Mouse (Mus musculus) limb, embryonic 12.5 days (tissue): Measurements from ENCODE around the gene Kcnj15. TPM values are rescaled to one million over a fixed set of nuclear protein-coding genes. Genes with fewer than 3 reads are reported as not detected.

Experiments used
- ATAC-seq: fragments of 200-750 bp; cut with Nextera tagmentation; 2 replicates; pipeline ENCODE4 v1.8.0; 2017; ENCODE audit warnings: low read depth, moderate TSS enrichment; ENCODE audit not compliant: insufficient number of reproducible peaks, insufficient read depth, low FRiP score, low TSS enrichment
- H3K27ac ChIP-seq: fragments of 300-500 bp; sonication (generic); 2 replicates; pipeline ENCODE4 v1.5.1; 2016; ENCODE audit warnings: mild to moderate bottlenecking, moderate library complexity
- H3K27me3 ChIP-seq: fragments of 300-500 bp; sonication (generic); 2 replicates; pipeline ENCODE4 v1.6.1; 2016; ENCODE audit warnings: mild to moderate bottlenecking, moderate library complexity
- H3K36me3 ChIP-seq: fragments of 300-500 bp; sonication (generic); 2 replicates; pipeline ENCODE4 v1.6.1; 2016; ENCODE audit warnings: mild to moderate bottlenecking, moderate library complexity
- H3K4me1 ChIP-seq: fragments of 300-500 bp; sonication (generic); replicated peaks from 2 replicates; pipeline ENCODE4 v1.6.1; 2016
- H3K4me2 ChIP-seq: fragments of 300-500 bp; sonication (generic); 2 replicates; pipeline ENCODE4 v1.6.1; 2016; ENCODE audit warnings: mild to moderate bottlenecking, moderate library complexity
- H3K4me3 ChIP-seq: fragments of 300-500 bp; sonication (generic); replicated peaks from 2 replicates; pipeline ENCODE4 v1.5.1; 2016; ENCODE audit warnings: mild to moderate bottlenecking
- H3K9ac ChIP-seq: fragments of 300-500 bp; sonication (generic); replicated peaks from 2 replicates; pipeline ENCODE4 v1.6.1; 2016; ENCODE audit warnings: mild to moderate bottlenecking, moderate library complexity
- H3K9me3 ChIP-seq: fragments of 300-500 bp; sonication (generic); 2 replicates; pipeline ENCODE4 v1.6.1; 2016; ENCODE audit warnings: mild to moderate bottlenecking, moderate library complexity
- WGBS: fragments of 180-500 bp; shearing (Covaris S2); methylation state at CpG from one replicate; pipeline ENCODE4 v1.1.7; 2016; 5-methylcytosine and 5-hydroxymethylcytosine counted together
- polyA plus RNA-seq: library from polyadenylated mRNA; unstranded; fragments of >200 nt; fragmentation: Nextera tagmentation; extraction: Ambion mirVana; gene quantifications from 2 replicates; pipeline ENCODE4 v1.2.1, GENCODE M21; 2016

The Kcnj15 gene
- polyA plus RNA-seq, 1 experiment from 2014 or later, result 0.53 TPM

DNA sequence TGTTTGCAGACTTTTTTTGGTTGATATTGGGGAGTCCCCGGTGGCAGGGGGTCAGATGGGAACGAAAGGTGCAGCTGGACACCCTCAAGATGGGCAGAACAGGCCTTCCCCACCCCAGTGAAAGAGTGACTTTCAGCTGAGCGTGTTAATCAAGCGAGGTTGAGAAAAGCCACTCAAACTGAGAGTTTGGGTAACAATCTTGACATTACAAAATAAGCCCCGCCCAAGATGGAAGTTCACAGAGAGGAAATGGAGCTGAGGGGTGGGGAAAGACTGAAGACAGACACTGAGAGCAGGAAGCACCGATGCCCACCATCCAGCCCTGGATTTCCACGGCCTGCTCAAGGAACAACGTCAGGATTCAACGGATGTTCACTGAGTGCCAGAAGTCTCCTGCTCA, 91.2 kb downstream of the Kcnj15 start:
- ATAC-seq, result no peak
- WGBS, result 89% methylated on average over 9 of the region's 9 CpGs
- Histone ChIP-seq H3K9ac (no peak overlapping the region), H3K4me3 (no peak overlapping the region), H3K36me3 (no peaks in the 10 kb centered on the region), H3K27me3 (0 out of 2 replicates have a peak, but pooled peaks cover 5% of the 10 kb centered on the region), H3K4me2 (no peak overlapping the region), H3K4me1 (peaks cover 16% of the 10 kb centered on the region), H3K9me3 (no peaks in the 10 kb centered on the region), H3K27ac (no peak overlapping the region)

DNA sequence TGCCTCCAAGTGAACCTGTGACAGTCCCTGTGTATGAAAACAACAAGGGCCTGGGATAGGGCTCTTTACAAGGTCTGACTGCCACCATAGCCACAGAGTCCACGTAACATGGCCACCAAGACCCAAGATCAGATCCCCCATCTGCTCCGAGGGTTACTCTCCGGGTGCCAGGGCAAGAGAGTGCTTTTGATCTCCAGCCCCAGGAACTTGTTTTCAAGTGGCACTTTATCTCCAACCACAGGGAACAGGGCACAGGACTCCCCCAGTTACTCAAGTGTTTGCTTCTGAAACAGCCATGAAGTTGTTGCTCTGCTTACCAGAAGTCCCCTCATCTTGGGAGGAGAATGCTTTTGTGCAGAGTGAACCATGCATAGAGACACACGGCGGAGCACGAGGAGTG, 92.0 kb downstream of the Kcnj15 start:
- Histone ChIP-seq H3K27ac (no peak overlapping the region), H3K9ac (no peak overlapping the region), H3K9me3 (no peaks in the 10 kb centered on the region), H3K4me3 (no peak overlapping the region), H3K36me3 (no peaks in the 10 kb centered on the region), H3K4me1 (peaks cover 22% of the 10 kb centered on the region), H3K27me3 (0 out of 2 replicates have a peak, but pooled peaks cover 5% of the 10 kb centered on the region), H3K4me2 (no peak overlapping the region)
- 87% methylated on average over 6 of the region's 6 CpGs for WGBS
- ATAC-seq, result no peak

DNA sequence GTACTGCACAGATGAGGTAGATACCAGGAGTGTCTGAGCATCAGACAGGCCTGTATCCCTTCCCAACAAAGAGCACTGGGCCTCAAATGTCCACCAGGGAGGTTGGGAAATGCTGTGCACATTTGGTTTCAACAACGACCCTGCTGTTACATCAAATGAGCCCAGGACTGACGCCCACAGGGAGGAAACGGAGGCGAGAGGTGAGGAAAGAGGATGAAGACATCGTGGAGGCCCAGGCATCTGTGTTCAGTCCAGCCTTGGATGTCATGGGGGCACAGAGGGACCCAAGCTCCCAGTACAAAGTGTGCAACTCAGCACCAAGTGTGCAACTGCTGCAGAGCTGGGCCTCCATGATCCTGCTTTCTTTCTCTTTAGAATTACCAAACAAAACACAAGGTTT, 92.4 kb downstream of the Kcnj15 start:
- Histone ChIP-seq H3K4me1 (peaks cover 22% of the 10 kb centered on the region), H3K9me3 (no peaks in the 10 kb centered on the region), H3K9ac (no peak overlapping the region), H3K27me3 (0 out of 2 replicates have a peak, but pooled peaks cover 5% of the 10 kb centered on the region), H3K4me2 (no peak overlapping the region), H3K27ac (no peak overlapping the region), H3K4me3 (no peak overlapping the region), H3K36me3 (no peaks in the 10 kb centered on the region)
- 59% methylated on average over 5 of the region's 5 CpGs for WGBS
- no peak for ATAC-seq
